Mouse (Mus musculus) liver (tissue): Measurements from ENCODE around the gene Pdzk1ip1.

ENCODE experiments used
- DNase-seq: peaks from one replicate; pipeline ENCODE4 v3.0.0-alpha.2; 2020; ENCODE audit warnings: mixed read lengths

Gene Pdzk1ip1

DNA sequence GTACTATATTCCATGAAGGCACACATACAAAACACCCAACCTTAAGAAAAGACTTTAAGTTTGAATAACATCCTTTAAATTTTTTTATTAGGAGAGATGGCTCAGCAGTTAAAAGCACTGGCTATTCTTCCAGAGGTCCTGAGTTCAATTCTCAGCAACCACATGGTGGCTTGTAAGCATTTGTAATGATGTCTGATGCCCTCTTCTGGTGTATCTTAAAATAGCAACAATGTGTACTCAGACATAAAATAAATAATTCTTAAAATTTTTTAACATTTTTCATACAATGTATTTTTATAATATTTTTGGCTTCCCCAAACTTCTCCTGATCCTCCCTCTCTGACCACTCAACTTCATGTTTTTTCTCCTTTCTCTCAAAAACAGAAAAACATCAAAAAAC is 36.2 kb downstream of the Pdzk1ip1 start:
- DNase-seq = no peak

DNA sequence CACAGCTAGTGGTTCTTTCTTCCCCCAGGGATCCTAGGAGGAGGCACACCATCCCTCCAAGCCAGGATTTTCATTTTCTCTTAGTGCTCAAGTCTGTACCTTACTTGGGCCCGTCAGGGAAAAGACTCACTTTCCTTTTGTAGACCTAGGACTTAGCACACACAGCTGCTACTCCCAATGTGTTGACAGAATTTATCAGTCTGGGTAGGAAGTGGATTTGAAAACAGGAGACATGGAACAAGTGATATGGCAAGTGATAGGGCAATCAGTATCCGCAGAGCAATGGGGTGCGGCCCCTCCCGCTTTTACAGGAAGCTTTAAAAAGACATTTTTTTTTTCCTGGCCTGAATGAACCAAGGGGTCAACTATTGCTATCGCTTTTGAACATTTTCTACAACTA is 44.6 kb downstream of the Pdzk1ip1 start:
- no peak for DNase-seq

DNA sequence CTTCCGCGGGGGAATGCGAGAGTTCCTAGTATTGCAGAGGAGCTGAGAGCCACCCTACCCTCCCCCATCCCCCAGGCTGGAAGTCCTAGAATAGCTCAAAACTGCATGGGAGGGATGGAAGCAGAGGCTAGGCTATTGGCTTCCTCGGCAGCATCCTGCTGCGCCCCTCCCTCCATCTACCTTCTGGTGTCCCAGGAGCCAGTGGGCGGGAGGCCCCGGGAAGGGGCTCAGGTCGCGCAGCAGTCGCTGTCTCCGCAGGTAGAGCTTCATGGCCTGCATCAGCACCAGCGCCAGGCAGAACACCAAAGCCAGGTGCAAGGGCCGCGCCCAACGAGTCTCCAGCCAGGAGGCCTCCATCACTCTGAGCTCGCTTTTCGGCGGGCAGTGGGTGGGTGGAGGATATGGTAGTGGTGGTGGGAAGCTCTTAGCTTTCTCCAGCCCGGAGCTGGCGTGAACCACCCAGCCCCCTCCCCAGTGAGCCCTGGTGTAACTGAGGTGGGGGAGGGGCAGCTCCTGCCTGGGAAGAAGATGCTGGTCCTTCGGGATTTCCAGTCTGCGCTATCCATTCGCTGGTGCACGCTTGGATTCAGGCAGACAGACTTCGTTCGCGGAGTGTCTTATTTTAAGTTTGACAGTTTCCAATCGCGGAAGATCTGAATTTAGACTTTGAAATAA is 45.2 kb downstream of the Pdzk1ip1 start, which contains the start of gene Cyp4x1:
Cyp4x1 (minus strand) TSS at position 661 of the 675 bp plus-strand sequence.
- DNase-seq = no peak

DNA sequence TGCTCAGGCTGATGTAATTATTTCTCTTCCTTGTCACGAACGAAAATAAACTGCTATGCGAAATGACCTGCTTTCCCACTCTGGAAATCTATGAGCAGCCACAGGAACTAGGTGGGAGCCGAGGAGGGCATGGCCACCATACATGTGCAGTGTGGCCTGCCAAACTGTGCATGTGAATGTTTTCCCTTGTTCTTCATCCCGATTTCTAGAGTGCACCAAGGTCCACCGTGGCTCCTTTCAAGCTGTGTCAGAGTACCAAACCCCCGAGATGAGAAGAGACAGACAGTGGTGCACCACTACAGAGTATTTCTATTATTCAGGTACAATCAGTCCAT is 45.8 kb downstream of the Pdzk1ip1 start:
- DNase-seq = no peak
